Mouse (Mus musculus) lung, postnatal 0 days (tissue): ENCODE measurements around the gene Il9r. TPM values are rescaled to one million over a fixed set of nuclear protein-coding genes. Genes with fewer than 3 reads are reported as not detected.

Source experiments
- ATAC-seq: fragments of 200-750 bp; cut with Nextera tagmentation; 2 replicates; pipeline ENCODE4 v1.8.0; 2017; ENCODE audit warnings: moderate library complexity
- DNase-seq: peaks from one replicate; pipeline ENCODE4 v3.0.0-alpha.2; 2016; ENCODE audit warnings: low spot score
- H3K27ac ChIP-seq: fragments of 300-500 bp; sonication (generic); 2 replicates; pipeline ENCODE4 v1.5.1; 2014; ENCODE audit warnings: antibody characterized with exemption, mild to moderate bottlenecking, low read length, mixed read lengths
- H3K27me3 ChIP-seq: fragments of 300-500 bp; sonication (generic); replicated peaks from 2 replicates; pipeline ENCODE4 v1.6.1; 2014; ENCODE audit warnings: low read length, mixed read lengths; ENCODE audit not compliant: insufficient read depth
- H3K36me3 ChIP-seq: fragments of 300-500 bp; sonication (generic); 2 replicates; pipeline ENCODE4 v1.6.1; 2014; ENCODE audit warnings: low read length, mixed read lengths; ENCODE audit not compliant: insufficient read depth
- H3K4me1 ChIP-seq: fragments of 300-500 bp; sonication (generic); 2 replicates; pipeline ENCODE4 v1.6.1; 2014; ENCODE audit warnings: antibody characterized with exemption, low read depth, low read length, mixed read lengths; ENCODE audit not compliant: insufficient read depth
- H3K4me2 ChIP-seq: fragments of 300-500 bp; sonication (generic); replicated peaks from 2 replicates; pipeline ENCODE4 v1.6.1; 2014; ENCODE audit warnings: low read depth, mild to moderate bottlenecking, low read length, moderate library complexity, mixed read lengths
- H3K4me3 ChIP-seq: fragments of 300-500 bp; sonication (generic); 2 replicates; pipeline ENCODE4 v1.5.1; 2014; ENCODE audit warnings: low read depth, low read length
- H3K9ac ChIP-seq: fragments of 300-500 bp; sonication (generic); replicated peaks from 2 replicates; pipeline ENCODE4 v1.6.1; 2014; ENCODE audit warnings: low read depth, mild to moderate bottlenecking
- H3K9me3 ChIP-seq: fragments of 300-500 bp; sonication (generic); 2 replicates; pipeline ENCODE4 v1.6.1; 2016; ENCODE audit warnings: low read length, mixed read lengths
- CTCF ChIP-seq: IDR thresholded peaks from 2 replicates; pipeline ENCODE4 v1.5.1; 2016; ENCODE audit warnings: antibody characterized with exemption, mild to moderate bottlenecking
- EP300 ChIP-seq: IDR thresholded peaks from 2 replicates; pipeline ENCODE4 v1.6.1; 2016; ENCODE audit warnings: antibody characterized with exemption, mild to moderate bottlenecking, control low read depth
- WGBS: fragments of 180-500 bp; shearing (Covaris S2); extraction: QIAGEN DNeasy Blood & Tissue Kit; methylation state at CpG from one replicate; pipeline ENCODE4 v1.1.7; 2014; 5-methylcytosine and 5-hydroxymethylcytosine counted together
- polyA plus RNA-seq: library from polyadenylated mRNA; unstranded; fragments of >200 nt; fragmentation: Nextera tagmentation; extraction: Ambion mirVana; gene quantifications from 2 replicates; pipeline ENCODE4 v1.2.1, GENCODE M21; 2015

Il9r gene
- 0.05 TPM in 1 of 2 replicates, not detected in the other for polyA plus RNA-seq

- WGBS = 60% methylated on average over 10 of the region's 10 CpGs
- TF ChIP-seq CTCF = no peak
- Histone ChIP-seq H3K4me3 (no peak within 1 kb of the TSS), H3K27me3 (no peaks in the 10 kb centered on the region), H3K4me2 (no peak within 1 kb of the TSS), H3K36me3 (no peaks in the 10 kb centered on the region), H3K27ac (no peak within 1 kb of the TSS), H3K9me3 (no peaks in the 10 kb centered on the region), H3K4me1 (no peaks in the 10 kb centered on the region), H3K9ac (no peak within 1 kb of the TSS)
- DNase-seq (no peak), ATAC-seq (no peak)
These were observed at the start of gene Il9r for GRCm38 (mm10) chr11:32200075-32200601. Il9r (minus strand) TSS chr11:32200279.

GRCm38 (mm10) chr11:32248350-32248749 is 48.3 kb upstream of the Il9r start:
- H3K27ac ChIP-seq = no peak overlapping the region
- TF ChIP-seq EP300 (no peak), CTCF (no peak)
- ATAC-seq = no peak
- H3K36me3 ChIP-seq = peaks cover 28% of the 10 kb centered on the region
- no peak overlapping the region for H3K4me2 ChIP-seq
- H3K9ac ChIP-seq = no peak overlapping the region
- DNase-seq = no peak
- no peaks in the 10 kb centered on the region for H3K27me3 ChIP-seq
- no peak overlapping the region for H3K4me3 ChIP-seq
- H3K4me1 ChIP-seq = no peaks in the 10 kb centered on the region
- H3K9me3 ChIP-seq = no peaks in the 10 kb centered on the region
- 79% methylated on average over 3 of the region's 3 CpGs for WGBS

GRCm38 (mm10) chr11:32247068-32247467 is 47.0 kb upstream of the Il9r start:
- Histone ChIP-seq H3K9me3 (no peaks in the 10 kb centered on the region), H3K4me2 (no peak overlapping the region), H3K9ac (no peak overlapping the region), H3K4me1 (no peaks in the 10 kb centered on the region), H3K27ac (no peak overlapping the region), H3K4me3 (no peak overlapping the region), H3K27me3 (no peaks in the 10 kb centered on the region), H3K36me3 (peaks cover 27% of the 10 kb centered on the region; the same call in 1 of the 2 replicates)
- DNase-seq = no peak
- TF ChIP-seq EP300 (no peak), CTCF (peak; percentile 40)
- no peak for ATAC-seq

GRCm38 (mm10) chr11:32245614-32246013 is 45.5 kb upstream of the Il9r start:
- no peaks in the 10 kb centered on the region for H3K27me3 ChIP-seq
- ATAC-seq = peak; percentile 62
- TF ChIP-seq CTCF (no peak), EP300 (peak; percentile 64; the same call in 1 of the 2 replicates)
- no peaks in the 10 kb centered on the region for H3K9me3 ChIP-seq
- WGBS = 89% methylated on average over 6 of the region's 6 CpGs
- DNase-seq = no peak
- no peak overlapping the region for H3K4me2 ChIP-seq
- H3K36me3 ChIP-seq = peaks cover 35% of the 10 kb centered on the region; the same call in 1 of the 2 replicates
- no peak overlapping the region for H3K9ac ChIP-seq
- no peak overlapping the region for H3K4me3 ChIP-seq
- H3K27ac ChIP-seq = no peak overlapping the region
- H3K4me1 ChIP-seq = no peaks in the 10 kb centered on the region

- Histone ChIP-seq H3K9ac (no peak overlapping the region), H3K27me3 (no peaks in the 10 kb centered on the region), H3K36me3 (peaks cover 28% of the 10 kb centered on the region; the same call in 1 of the 2 replicates), H3K4me1 (no peaks in the 10 kb centered on the region), H3K27ac (no peak overlapping the region), H3K9me3 (no peaks in the 10 kb centered on the region), H3K4me2 (no peak overlapping the region), H3K4me3 (no peak overlapping the region)
- TF ChIP-seq EP300 (no peak), CTCF (no peak)
- DNase-seq (no peak), ATAC-seq (no peak)
- WGBS = 93% methylated on average over 1 of the region's 1 CpGs
These were observed 44.5 kb upstream of the Il9r start for GRCm38 (mm10) chr11:32244617-32245016.

- H3K27me3 ChIP-seq = no peaks in the 10 kb centered on the region
- TF ChIP-seq EP300 (no peak), CTCF (no peak)
- ATAC-seq (no peak), DNase-seq (no peak)
- no peaks in the 10 kb centered on the region for H3K9me3 ChIP-seq
- H3K27ac ChIP-seq = 0 out of 2 replicates have a peak overlapping the region, but pooled peaks have one; percentile 9
- H3K9ac ChIP-seq = no peak overlapping the region
- no peak overlapping the region for H3K4me3 ChIP-seq
- H3K4me1 ChIP-seq = no peaks in the 10 kb centered on the region
- peaks cover 23% of the 10 kb centered on the region; the same call in 1 of the 2 replicates for H3K36me3 ChIP-seq
- 83% methylated on average over 3 of the region's 3 CpGs for WGBS
- no peak overlapping the region for H3K4me2 ChIP-seq
These were observed 44.0 kb upstream of the Il9r start for GRCm38 (mm10) chr11:32244064-32244463.
